Mouse (Mus musculus): ENCODE measurements at regions not wholly inside any gene's neighbourhood (a gene's known extent, or its start where the extent isn't known, plus 50 kb on each side); places are given as distances from the start of the nearest gene placed in this dataset.

DNA sequence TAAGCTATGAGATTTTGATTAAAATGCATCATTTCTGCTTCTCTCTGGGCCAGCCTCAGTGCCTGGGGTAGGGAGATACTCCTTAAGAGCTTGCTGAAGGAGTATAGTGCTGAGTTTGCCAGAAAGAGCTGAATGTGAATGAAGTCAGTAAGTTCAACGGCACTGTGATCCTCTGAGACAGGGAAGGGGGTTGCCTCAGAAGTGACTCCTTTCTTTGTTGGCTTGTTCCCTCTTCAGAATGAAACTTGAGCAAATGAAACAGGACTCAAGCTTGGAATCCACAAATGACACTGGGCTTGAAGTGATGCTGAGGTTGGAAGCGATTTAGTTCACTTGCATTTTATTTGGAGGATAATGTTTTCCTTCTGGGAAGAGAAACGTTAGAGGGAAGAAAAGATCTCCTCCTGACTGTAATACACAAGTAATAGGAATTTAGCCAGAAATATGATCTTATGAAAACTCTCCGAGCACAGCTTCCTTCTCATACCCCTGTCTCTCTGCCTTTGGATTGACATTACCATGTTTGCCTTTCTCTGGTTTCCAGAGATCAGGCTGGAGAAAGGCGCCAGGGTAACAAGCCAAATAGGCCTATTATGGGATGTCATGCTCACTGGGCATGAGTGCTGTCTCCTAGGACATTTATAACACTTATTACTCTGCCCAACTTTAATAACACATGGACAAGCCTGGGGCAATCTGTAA, 77.0 kb upstream of the Ubash3b start:
- DNase-seq (ENCODE audit: low spot score in 2 of 2), result no peak

DNA sequence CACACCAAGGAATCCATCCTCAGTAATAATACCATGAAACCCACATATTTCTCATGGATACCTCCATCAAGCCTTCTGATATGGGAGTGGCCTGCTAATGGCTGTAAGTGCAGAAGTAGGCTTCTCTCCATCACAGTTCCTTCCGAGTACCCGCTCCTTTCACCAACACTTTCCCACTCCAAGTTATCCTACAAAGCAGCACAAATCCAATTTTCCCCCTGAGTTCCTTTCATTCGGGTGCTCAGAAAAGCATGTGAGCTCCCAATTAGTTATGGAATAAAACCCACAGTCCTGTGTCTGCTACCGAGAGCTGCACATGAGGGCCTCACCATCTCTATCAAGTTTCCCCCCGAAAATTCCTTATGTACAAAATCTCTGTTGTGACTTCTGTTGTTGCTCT, 75.8 kb upstream of the Ubash3b start:
- DNase-seq (ENCODE audit: low spot score in 2 of 2), result no peak

DNA sequence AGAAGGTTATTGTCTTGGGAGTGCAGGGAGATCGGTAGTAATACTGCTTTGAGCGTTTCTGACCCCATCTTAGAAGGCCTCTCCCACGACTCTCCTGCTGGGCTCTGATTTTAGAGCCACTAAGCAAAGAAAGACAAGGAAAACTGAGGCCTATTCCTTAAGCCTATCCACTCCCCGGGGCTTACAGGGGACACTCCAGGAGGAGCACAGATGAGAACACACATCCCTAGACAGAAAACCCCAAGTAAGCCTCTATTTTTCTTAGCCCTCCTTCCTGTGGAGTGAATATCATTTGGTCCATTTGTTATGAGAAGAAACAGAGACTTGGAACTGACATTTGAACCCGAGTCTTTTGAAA, 67.7 kb upstream of the Ubash3b start:
- DNase-seq (ENCODE audit: low spot score in 2 of 2), result no peak

DNA sequence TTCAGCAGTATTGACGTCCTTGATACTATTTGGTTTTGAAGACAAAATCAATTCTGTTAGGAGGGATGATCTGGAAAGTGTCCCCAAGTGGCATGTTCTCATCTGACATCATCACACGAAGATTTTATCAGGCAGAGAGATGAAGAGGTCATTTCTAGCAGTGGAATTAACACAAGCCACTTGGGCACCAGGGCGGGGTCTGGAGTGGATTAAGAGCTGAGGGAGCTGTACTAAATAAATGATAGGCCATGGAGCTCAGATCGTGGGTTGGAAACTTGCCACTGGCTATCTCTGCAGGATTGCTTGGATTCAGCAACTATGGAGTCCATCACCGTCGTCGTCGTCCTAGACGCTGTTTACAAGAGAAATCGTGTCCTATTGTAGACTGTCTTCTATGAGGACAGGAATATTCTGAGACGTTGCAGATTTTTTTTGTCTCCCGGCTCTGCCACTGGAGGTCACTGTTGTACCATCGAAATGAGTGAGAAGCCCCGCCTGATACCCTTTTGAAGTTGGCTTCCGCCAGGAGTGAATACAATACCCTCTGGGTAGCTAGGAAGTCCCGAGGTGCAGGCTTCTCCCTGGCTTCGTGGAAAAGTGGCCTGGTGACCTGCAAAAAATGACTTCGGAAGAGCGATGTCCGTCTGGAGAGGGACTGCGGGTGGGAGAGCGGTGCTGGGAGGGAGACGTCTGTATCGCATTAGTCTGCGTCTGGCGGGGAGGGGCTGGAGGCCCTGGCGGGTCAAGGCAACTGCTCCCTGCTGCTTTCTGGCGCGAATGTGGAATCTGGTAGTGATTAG, 67.1 kb upstream of the Ubash3b start:
- DNase-seq (ENCODE audit: low spot score in 2 of 2), result peak; percentile 74 to 82

DNA sequence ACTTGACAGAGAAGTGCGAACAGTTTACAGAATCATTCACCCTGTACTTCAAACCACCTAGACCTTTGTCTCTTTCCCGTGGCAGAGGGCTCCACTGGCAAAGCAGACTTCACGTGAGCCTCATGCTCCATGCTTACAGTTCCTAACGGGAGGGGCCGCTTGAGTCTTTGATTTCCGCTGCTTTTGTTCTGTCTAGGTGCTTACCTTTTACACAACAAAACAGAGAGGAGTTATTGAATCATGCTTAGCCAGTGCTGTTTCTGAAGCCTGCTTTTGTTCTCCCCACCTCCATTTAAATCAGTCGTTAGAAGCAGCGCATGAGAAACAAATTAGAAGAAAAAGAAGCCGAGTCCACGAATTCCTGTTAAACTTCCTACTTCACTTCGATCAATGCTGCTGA, 61.9 kb upstream of the Ubash3b start:
- DNase-seq (ENCODE audit: low spot score in 2 of 2), result no peak

DNA sequence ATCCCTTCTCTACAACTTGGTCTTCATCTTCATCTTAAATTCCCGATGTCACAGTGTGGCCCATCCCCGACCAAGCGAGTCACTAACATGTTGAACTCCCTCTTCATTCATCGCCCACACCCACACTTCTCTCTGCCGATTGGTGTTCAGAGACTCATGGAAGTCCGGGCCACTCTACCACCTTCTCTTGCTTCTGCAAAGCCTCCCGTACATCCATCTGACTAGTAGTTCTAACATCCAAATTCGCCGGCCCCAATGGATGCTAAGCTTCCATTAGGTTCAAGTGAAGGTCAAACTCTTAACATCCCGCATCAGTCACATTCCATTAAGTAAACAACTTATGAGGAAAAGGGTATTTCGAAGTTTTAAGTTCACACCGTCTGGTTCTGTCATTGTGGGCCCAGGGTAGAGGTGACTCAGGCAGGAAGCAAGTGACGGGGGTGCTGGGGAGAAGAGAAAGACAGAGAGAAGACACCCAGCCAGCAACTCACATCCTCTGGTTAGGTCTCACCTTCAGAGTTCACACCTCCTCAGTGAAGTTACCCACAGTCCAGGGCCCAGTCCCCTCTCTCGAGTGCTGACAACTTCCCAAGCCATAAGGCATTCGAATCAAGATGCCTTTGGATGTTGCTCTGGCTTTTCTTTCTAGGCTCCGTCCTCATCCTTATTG, 61.0 kb upstream of the Ubash3b start:
- no peak for DNase-seq (ENCODE audit: low spot score in 2 of 2)

DNA sequence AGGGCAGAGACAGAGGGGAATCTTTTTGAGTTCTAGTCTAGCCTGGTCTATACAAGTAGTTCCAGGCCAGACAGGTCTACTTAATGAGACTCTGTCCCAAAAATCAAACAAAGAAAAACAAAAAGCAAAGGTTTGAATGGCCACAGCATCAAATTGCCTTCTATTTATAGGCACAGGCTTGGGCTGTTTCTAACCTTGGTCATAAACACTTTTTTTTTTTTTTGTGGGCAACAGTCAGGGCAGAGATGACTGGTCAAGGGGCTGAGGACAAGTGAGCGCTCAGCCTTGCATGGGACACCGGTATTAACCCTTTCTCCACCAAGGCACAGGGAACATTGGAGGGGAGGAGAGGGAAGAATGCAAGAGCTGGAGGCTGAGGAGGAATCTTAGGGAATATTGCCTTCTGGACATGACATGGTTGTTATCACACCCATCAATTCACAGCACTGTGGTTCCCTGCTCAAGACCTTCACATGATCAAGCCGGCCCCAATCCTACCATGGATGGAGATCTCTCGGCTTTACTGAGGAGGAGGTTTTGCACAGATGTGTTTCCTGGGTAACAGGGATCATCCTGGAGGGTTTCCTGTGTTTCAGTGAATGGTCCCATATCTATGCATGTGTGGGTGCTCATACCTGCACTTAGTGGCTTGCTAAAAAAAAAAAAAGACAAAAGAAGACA, 59.8 kb upstream of the Ubash3b start:
- DNase-seq (ENCODE audit: low spot score in 2 of 2), result no peak

DNA sequence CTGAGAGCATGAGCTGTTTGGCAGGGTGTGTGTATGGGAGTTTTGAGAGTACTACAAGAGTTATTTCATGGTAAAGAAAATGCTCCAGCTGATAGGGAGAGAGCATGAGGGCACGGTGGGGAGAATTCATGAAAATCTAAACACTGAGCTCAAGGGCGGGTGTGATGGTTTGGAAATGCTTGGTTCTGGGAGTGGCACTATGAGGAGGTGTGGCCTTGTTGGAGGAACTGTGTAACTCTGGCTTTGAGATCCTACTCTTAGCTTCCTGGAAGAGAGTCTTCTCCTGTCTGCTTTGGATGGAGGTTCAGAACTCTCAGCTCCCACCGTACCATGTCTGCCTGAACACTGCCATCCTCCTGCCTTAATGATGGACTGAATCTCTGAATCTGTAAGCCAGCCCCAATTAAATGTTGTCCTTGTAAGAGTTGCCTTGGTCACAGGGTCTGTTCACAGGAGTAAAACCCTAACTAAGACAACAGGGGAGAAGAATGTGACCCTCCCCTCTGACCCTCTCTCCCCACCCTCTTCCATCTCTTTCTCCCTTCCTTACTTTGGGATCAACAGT, 58.7 kb upstream of the Ubash3b start:
- no peak for DNase-seq (ENCODE audit: low spot score in 2 of 2)

DNA sequence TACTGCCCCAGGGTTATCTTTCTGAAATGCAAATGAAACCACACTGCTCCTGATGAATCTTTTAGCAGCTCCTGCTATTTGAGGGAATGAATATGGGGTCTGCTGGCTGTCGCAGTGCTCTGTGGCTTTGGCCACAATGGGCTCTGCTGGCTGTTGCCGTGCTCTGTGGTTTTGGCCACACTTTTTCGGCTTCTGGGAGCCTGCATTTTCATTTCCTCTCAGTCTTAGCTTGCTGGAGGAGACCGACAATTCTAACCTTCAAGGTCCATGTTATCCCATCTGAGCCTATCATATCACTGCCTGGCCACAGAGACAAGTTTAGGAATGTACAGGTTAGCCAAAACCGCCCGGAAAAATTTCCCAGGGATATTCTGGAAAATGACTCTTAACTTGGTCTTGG, 57.2 kb upstream of the Ubash3b start:
- DNase-seq (ENCODE audit: low spot score in 2 of 2), result no peak

DNA sequence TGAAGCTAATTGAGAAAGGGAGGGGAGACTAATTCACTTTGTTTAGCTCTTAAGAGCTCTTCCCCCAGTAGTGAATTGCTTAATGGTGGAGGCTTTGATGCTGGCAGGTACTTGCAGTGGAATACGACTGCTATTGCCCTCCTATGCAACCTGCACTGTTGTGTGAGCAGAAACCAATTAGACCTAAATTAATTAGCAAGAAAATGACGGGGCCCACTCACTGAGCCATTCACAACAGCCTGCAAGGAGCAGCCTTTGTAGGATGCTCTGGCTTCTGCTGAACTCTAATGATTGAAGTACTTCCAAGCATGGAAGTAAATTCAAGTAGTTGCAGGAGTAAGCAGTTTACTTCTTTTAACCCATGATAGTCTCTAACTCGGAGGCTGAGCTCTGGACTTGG, 54.8 kb upstream of the Ubash3b start:
- DNase-seq (ENCODE audit: low spot score in 2 of 2), result no peak

DNA sequence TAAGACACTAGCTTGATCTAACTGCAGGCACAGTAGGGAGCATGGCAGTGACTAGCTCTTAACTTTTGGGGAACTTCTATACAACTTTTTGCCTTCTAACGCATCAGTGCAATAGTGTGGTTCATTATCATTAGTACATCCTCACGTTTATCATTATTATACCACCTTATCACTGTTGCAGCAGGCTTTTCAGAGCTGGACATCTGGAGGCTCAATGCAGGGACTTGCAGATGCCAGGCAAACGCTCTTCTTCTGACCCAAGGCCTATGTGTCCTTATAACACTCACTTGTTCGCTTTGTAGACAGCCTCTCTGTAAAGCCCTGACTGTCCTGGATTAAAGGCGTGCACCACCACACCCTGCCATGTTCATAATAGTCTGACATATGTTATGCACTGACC, 53.5 kb upstream of the Ubash3b start:
- no peak for DNase-seq (ENCODE audit: low spot score in 2 of 2)

DNA sequence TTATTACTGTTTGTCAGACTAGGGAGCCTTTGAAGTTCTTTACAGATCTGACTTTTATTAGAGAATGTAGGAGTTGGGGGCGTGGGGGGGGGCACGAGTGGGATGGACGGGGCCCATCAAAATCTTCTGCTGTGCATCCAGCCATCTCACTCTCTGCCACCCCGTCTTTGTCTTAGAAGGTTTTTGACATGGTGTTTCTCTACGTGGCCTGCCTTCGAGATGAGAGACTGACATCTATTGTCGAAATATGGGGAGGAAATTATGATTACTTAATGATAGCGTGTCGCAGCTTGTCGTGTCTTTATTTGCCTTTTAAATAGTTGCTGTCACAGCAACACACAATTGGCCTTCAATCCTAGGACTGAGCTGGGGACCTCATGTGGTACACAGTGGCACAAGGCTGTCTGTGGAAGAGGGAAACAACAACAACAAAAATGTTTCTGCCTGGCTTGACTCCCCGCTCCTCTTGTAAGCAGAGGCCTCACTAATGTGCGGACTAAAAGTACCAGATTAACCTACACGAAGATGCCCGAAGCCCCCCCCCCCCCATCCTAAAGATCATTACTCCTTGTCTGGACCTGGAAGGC, 51.5 kb upstream of the Ubash3b start:
- DNase-seq (ENCODE audit: low spot score in 2 of 2), result no peak

DNA sequence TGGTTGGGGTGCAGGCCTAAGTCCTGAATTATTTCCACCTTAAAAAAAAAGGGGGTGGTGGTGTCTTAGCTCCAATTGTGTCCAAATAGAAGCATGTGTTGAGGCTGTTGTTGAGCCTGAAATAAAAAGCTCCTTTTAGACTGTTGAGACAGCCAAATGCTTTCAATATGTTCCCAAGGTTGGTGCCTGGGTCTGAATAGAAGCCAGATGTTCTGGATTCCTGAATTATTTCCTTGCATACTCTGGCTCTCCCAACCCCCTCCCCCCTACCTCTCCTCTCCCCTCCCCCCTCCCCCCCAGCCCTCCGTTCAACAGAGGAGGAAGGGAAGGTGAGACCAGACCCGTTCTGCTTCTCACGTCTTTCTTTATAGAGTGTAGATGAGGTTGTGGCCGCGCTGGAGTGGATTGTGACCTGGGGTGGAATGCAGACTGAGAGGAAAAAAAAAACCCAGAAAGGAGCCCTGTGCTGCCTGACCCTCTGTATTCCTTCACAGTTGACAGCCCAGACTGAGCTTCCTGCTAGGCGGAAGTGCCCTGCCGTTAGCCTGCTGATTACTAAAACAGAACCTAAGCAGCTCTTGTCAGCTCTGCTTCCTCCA, 50.9 kb upstream of the Ubash3b start:
- no peak for DNase-seq (ENCODE audit: low spot score in 2 of 2)

DNA sequence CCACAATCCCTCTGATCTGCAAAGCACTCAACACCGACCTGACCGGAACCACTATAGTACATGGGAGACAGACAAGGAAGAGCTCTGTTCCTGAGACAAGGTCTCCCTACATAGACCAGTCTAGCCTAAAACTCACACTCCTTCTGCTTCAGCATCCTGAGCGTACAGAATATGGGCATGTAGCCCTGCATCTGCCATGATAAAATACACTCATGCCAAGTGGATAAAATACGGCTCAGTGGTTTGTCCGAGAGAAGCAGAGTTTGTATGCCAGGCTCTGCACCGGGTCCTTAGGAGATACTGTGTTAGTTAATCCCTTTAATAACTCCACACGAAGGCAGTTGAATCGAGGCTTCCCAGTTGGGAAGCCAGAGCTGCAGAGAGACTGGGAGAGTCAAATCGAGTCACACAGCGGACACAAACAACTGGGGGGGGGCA, 50.4 kb upstream of the Ubash3b start:
- DNase-seq (ENCODE audit: low spot score in 2 of 2), result no peak

Small RNA genes in the stretch of these regions (microRNA-seq; reads per million reads assigned to microRNA genes)
- 4,046 reads per million, percentile 89 among the genes with 10 or more reads in this experiment for gene Mir100
- gene Mir125b-1, result 693 reads per million, percentile 71 among the genes with 10 or more reads in this experiment
- gene Mirlet7a-2, result 148 reads per million, percentile 51 among the genes with 10 or more reads in this experiment
